Mouse (Mus musculus) megakaryocyte progenitor cell, adult 5-6 weeks (primary cell): Measurements from ENCODE around the gene Dazap1. TPM values are rescaled to one million over a fixed set of nuclear protein-coding genes. Genes with fewer than 3 reads are reported as not detected.

Experiments
- ATAC-seq: replicated peaks from 2 replicates; pipeline ENCODE4 v1.8.0; 2016; ENCODE audit warnings: mild to moderate bottlenecking, moderate TSS enrichment, inconsistent platforms; ENCODE audit not compliant: poor library complexity
- total RNA-seq, 2 experiments: library from RNA; stranded (forward) in 1 of 2; stranded (reverse) in 1 of 2; fragments of 157-497, 149-512 nt in 1 of 2; fragments of 200-1000 nt in 1 of 2; gene quantifications; 2 replicates each; pipeline versions ENCODE4 v1.2.3 to v1.2.4; 2015 to 2017

Gene Dazap1
- total RNA-seq, 2 experiments from 2014 or later = 61.6 to 231 TPM

GRCm38 (mm10) chr10:80248971-80249640, 12.2 kb upstream of the Dazap1 start, which contains the start of gene Ndufs7:
Gene Ndufs7 (plus strand): TSS chr10:80249121.
- peak; percentile 77 for ATAC-seq

DNA sequence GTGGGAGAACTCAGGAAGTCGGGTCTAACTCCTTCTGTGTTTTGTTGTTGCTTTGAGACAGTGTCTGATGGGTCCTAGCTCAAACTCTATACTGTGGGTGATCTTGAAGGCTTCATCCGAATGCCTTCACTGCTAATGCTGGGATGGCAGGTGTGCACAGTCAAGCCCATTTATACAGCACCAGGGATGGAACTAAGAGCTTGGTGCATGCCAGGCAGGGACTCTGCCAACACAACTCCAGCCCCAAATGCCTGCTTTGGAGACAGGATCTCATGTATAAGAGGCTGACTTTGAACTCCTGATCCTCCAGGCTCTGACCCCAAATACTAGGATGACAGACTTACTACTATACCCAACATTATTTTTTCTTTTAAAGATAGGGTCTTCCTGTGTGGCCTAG, 11.2 kb upstream of the Dazap1 start:
- no peak for ATAC-seq

DNA sequence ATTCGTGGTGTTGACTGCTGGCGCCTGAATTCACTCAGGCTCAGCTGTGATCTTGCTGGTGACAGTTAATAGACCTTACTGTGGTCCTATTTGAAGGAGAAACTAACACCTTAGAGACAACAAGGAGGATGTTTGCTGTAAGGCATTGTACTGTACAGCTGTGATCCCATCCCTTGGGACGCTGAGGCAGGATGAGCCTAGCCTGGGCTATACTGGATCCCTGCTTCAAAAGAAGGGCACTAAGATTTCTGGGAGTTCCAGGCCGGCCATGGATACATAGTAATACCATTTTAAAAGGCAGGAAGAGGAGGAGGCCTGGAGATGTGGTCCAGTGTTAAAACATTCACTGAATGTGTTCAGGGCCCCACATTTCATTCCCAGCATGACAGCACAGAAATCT, 10.7 kb upstream of the Dazap1 start:
- no peak for ATAC-seq

- ATAC-seq = no peak
These were observed 9.3 kb upstream of the Dazap1 start for GRCm38 (mm10) chr10:80252011-80252410.

GRCm38 (mm10) chr10:80252493-80253274, 8.6 kb upstream of the Dazap1 start:
- ATAC-seq = no peak

- no peak for ATAC-seq
These were observed 7.7 kb upstream of the Dazap1 start for GRCm38 (mm10) chr10:80253551-80253950.

GRCm38 (mm10) chr10:80254331-80255297, 6.7 kb upstream of the Dazap1 start:
- ATAC-seq = no peak

DNA sequence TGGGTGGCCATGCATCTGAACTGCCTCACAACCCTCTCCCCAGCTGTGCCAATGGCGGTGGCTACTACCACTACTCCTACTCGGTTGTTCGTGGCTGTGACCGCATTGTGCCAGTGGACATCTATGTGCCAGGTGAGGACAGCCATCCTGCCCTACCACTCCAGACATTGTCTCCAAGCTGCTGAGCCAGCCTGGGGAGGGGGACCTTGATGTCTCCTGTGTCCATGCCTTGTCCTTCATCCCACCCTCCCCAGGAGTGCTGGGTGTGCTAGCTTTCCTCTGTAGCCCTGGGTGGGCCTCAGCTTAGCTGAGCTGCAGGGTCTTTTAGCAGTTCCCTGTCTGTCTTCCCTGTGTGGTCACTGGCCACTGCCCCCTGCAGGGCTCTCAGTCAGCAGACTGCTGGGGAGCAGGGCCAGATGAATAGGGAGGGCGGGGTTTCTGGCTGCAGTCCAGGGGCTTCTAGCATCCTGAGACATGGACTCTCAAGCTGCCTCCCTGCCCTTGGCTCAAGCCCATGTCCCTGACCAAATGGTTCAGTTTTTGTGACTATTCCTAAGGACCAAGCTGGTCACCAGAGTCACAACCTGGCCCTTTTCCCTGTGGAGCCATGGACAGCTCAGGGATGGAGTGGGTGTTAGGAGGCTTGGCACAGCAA, 5.3 kb upstream of the Dazap1 start:
- ATAC-seq = no peak

GRCm38 (mm10) chr10:80257936-80258335, 3.4 kb upstream of the Dazap1 start:
- no peak for ATAC-seq

GRCm38 (mm10) chr10:80258752-80259462, 2.4 kb upstream of the Dazap1 start:
- no peak for ATAC-seq

DNA sequence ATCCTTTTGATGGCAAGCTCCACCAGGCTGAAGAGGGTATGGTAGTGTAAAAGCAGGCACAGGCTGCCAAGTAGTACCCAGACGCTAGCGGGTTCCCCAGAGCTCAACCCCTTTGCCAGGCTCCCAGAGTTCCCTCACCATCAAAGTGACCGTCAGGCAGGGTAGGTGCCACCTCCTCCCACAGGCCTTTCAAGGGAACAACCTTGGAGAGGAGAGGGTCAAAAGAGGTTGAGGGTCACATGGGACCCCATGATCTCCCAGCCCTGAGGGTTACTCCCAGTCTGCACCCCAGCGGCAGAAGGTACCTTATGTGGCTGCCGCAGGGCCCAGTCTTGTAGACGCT, 1.9 kb upstream of the Dazap1 start:
- ATAC-seq = no peak

GRCm38 (mm10) chr10:80259861-80260641, 1.2 kb upstream of the Dazap1 start:
- no peak for ATAC-seq

DNA sequence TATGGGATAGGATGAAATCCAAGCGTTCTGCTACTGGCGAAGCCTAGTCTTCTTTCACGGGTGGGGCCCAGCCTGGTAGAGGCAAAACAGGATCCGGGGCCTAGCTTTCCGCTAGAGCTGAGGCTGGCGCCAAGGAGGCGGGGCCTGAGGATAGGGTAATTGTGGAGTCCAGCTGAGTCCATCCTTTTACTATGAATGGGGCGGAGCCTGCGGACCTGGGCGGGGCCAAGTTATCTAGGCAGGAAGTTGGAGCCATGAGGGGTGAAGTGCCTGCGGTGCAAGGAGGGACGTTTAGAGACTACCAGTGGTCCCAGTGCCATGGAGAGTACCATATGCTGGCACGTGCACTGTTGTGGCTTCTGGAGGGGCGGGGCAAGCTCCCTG, 291 bp downstream of the Dazap1 start:
- peak; percentile 70 for ATAC-seq

GRCm38 (mm10) chr10:80262169-80262568, 883 bp downstream of the Dazap1 start:
- no peak for ATAC-seq

DNA sequence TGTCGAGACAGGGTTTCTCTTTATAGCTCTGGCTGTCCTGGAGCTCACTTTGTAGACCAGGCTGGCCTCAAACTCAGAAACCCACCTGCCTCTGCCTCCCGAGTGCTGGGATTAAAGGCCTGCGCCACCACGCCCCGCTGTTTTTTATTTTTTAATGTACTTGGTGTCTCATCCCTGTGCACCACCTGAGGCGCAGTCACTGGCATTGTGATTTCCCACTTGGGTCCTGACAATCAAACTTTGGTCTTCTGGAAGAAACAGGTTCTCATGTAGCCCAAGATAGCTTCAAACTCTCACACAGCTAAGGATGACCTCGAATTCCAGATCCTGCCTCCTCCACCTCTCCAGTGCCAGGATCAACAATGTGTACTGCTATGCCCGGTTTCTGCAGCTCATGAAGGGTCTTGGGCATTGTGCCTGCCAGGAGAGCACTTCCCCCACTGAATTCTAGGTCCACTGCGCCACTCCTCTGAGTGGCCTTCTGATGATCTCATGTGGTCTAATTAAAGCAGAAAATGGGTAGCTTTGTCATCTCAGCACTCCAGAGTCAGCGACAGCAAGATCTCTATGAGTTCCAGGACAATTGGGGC, 1.6 kb downstream of the Dazap1 start:
- ATAC-seq = no peak

DNA sequence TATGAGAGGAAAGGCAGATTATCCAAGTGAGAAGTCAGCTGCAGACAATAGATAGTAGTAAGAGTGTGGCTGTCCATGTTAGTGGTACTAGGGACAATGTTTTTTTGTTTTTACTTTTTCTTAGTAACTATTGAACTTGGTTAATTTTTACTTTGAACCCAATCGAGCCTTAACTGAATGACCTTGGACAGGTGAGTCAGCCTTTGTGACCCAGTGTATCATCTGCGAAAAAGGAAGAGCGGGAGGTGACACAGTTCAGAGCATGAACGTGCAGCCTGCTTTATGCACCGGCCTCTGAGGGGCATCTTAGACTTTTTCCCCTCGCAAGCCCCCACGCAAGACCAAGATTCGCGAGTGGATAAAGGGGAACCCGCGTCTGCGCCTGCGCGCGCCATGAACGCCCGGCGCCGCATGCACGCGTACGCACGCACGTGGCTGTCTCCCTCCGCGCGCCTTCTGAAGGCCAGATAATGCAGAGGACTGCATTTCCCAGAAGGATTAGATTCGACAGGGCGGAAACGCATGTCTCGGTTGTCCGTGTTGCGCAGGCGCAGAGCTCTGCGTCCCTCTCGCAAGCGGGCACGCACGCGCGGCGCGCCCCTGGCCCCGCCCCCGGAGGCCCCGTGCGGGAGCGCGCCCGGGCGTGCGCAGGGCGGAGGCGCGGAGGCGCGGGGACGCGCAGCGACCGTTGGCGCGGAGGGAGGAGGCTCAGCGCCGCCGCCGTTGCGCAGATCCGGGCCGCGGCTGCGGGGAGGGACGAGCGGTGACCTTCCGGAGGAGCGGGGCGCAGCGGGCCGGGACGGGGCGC, 3.3 kb downstream of the Dazap1 start:
- ATAC-seq = peak; percentile 56

DNA sequence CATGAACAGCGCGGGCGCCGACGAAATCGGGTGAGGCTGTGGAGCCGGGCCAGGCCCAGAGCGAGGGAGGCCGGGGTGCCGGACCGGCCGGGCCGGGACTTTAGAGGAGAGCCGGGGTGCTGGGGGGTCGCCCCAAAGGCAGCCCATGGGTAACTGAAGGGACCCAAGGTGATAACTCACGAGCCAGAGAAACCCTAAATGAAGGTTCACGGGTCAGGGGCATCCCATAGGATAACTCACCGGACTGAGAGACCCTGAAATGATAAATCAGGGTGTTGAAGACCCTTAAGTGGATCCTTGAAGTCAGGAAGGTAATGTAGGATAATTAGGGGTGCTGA, 3.8 kb downstream of the Dazap1 start:
- ATAC-seq = no peak

DNA sequence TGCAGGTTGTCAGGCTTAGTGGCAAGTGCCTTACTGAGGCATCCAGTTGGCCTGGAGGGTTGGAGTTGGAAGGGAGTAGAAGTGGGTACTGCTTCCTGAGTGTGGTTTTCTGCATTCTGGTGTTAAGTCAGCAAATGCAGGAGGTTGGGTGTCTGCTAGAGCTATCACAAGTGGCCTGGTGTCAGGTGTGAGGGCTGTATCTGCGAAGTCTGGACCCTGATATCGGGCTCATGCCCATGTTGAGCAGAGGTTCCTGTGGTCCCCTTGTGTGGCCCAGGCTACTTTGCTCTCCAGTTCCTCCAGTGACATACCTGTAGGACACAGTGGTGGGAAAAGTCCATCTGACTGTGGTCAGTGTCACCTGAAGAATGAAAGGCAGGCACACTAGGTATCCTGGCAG, 8.8 kb downstream of the Dazap1 start:
- peak; percentile 34 for ATAC-seq
